Mouse (Mus musculus): Measurements from ENCODE around the gene Ptprd.

GRCm38 (mm10) chr4:76419641-76420040 lies 1792.1 kb downstream of the Ptprd start:
- TF ChIP-seq CTCF (IDR thresholded peaks at IDR 0.05; ENCODE audit: control insufficient read depth, insufficient read depth, insufficient read length): no peak
- no peak for TF ChIP-seq MYOG (IDR thresholded peaks at IDR 0.05; ENCODE audit: control insufficient read depth, extremely low read depth, insufficient read length)
